Mouse (Mus musculus): ENCODE results near the gene Rhobtb1. TPM values are rescaled to one million over a fixed set of nuclear protein-coding genes. Genes with fewer than 3 reads are reported as not detected.

The Rhobtb1 gene
- total and polyA plus RNA-seq, 2 experiments from 2014 or later: 29.9 to 38.4 TPM

GRCm38 (mm10) chr10:69163216-69163615 is 12.0 kb downstream of the Rhobtb1 start:
- Histone ChIP-seq H3K4me2 (ENCODE audit: low read depth, low read length) (no peak overlapping the region), H3K27ac (ENCODE audit: low read depth) (no peak overlapping the region), H3K4me1 (ENCODE audit: control insufficient read depth, insufficient read depth) (peaks cover 6% of the 10 kb centered on the region), H3K9me3 (replicated peaks; ENCODE audit: control insufficient read depth, low read length) (0 out of 2 replicates have a peak, but pooled peaks cover 3% of the 10 kb centered on the region), H3K4me3 (ENCODE audit: low read depth, low read length) (no peak overlapping the region), H3K27me3 (ENCODE audit: control insufficient read depth, insufficient read depth, low read length) (no peaks in the 10 kb centered on the region), H3K9ac (replicated peaks; ENCODE audit: low read depth, low read length) (no peak overlapping the region), H3K36me3 (replicated peaks; ENCODE audit: control insufficient read depth, insufficient read depth, low read length) (no peaks in the 10 kb centered on the region)
- ATAC-seq (ENCODE audit: insufficient read depth, low read depth) (no peak), DNase-seq (ENCODE audit: low spot score) (no peak)
- 83% methylated on average over 5 of the region's 5 CpGs for WGBS
- no peak for TF ChIP-seq CTCF (IDR thresholded peaks at IDR 0.05; ENCODE audit: low read depth)
- no peak for TF ChIP-seq EP300 (IDR thresholded peaks at IDR 0.05; ENCODE audit: low read depth)

- Histone ChIP-seq H3K36me3 (replicated peaks; ENCODE audit: control insufficient read depth, insufficient read depth, low read length) (no peaks in the 10 kb centered on the region), H3K9ac (replicated peaks; ENCODE audit: low read depth, low read length) (no peak overlapping the region), H3K4me3 (ENCODE audit: low read depth, low read length) (no peak overlapping the region), H3K27me3 (ENCODE audit: control insufficient read depth, insufficient read depth, low read length) (no peaks in the 10 kb centered on the region), H3K4me2 (ENCODE audit: low read depth, low read length) (no peak overlapping the region), H3K9me3 (replicated peaks; ENCODE audit: control insufficient read depth, low read length) (0 out of 2 replicates have a peak, but pooled peaks cover 3% of the 10 kb centered on the region), H3K4me1 (ENCODE audit: control insufficient read depth, insufficient read depth) (peaks cover 7% of the 10 kb centered on the region), H3K27ac (ENCODE audit: low read depth) (no peak overlapping the region)
- no peak for ATAC-seq (ENCODE audit: insufficient read depth, low read depth)
- 63% methylated on average over 7 of the region's 7 CpGs for WGBS
- TF ChIP-seq EP300 (IDR thresholded peaks at IDR 0.05; ENCODE audit: low read depth) (no peak), CTCF (IDR thresholded peaks at IDR 0.05; ENCODE audit: low read depth) (peak; percentile 61)
- peak; percentile 22 for DNase-seq (ENCODE audit: low spot score)
These were observed 13.9 kb downstream of the Rhobtb1 start for GRCm38 (mm10) chr10:69165125-69165524.

- 90% methylated on average over 3 of the region's 3 CpGs for WGBS
- TF ChIP-seq CTCF (IDR thresholded peaks at IDR 0.05; ENCODE audit: low read depth) (no peak), EP300 (IDR thresholded peaks at IDR 0.05; ENCODE audit: low read depth) (no peak)
- Histone ChIP-seq H3K4me1 (ENCODE audit: control insufficient read depth, insufficient read depth) (peaks cover 7% of the 10 kb centered on the region), H3K9me3 (replicated peaks; ENCODE audit: control insufficient read depth, low read length) (0 out of 2 replicates have a peak, but pooled peaks cover 3% of the 10 kb centered on the region), H3K4me3 (ENCODE audit: low read depth, low read length) (no peak overlapping the region), H3K27me3 (ENCODE audit: control insufficient read depth, insufficient read depth, low read length) (no peaks in the 10 kb centered on the region), H3K27ac (ENCODE audit: low read depth) (no peak overlapping the region), H3K36me3 (replicated peaks; ENCODE audit: control insufficient read depth, insufficient read depth, low read length) (no peaks in the 10 kb centered on the region), H3K4me2 (ENCODE audit: low read depth, low read length) (no peak overlapping the region), H3K9ac (replicated peaks; ENCODE audit: low read depth, low read length) (no peak overlapping the region)
- ATAC-seq (ENCODE audit: insufficient read depth, low read depth): no peak
- no peak for DNase-seq (ENCODE audit: low spot score)
These were observed 14.6 kb downstream of the Rhobtb1 start for GRCm38 (mm10) chr10:69165847-69166246.

- H3K4me2 ChIP-seq (ENCODE audit: low read depth, low read length): no peak overlapping the region
- H3K4me1 ChIP-seq (ENCODE audit: control insufficient read depth, insufficient read depth): peaks cover 7% of the 10 kb centered on the region
- 69% methylated on average over 12 of the region's 12 CpGs for WGBS
- no peak for ATAC-seq (ENCODE audit: insufficient read depth, low read depth)
- 0 out of 2 replicates have a peak, but pooled peaks cover 3% of the 10 kb centered on the region for H3K9me3 ChIP-seq (replicated peaks; ENCODE audit: control insufficient read depth, low read length)
- no peaks in the 10 kb centered on the region for H3K27me3 ChIP-seq (ENCODE audit: control insufficient read depth, insufficient read depth, low read length)
- DNase-seq (ENCODE audit: low spot score): no peak
- H3K27ac ChIP-seq (ENCODE audit: low read depth): no peak overlapping the region
- TF ChIP-seq CTCF (IDR thresholded peaks at IDR 0.05; ENCODE audit: low read depth): no peak
- no peak for TF ChIP-seq EP300 (IDR thresholded peaks at IDR 0.05; ENCODE audit: low read depth)
- H3K36me3 ChIP-seq (replicated peaks; ENCODE audit: control insufficient read depth, insufficient read depth, low read length): no peaks in the 10 kb centered on the region
- H3K9ac ChIP-seq (replicated peaks; ENCODE audit: low read depth, low read length): no peak overlapping the region
- no peak overlapping the region for H3K4me3 ChIP-seq (ENCODE audit: low read depth, low read length)
These were observed 15.3 kb downstream of the Rhobtb1 start for GRCm38 (mm10) chr10:69166514-69166913.

GRCm38 (mm10) chr10:69172412-69172811 is 21.2 kb downstream of the Rhobtb1 start:
- Histone ChIP-seq H3K4me1 (ENCODE audit: control insufficient read depth, insufficient read depth) (peaks cover 15% of the 10 kb centered on the region), H3K27ac (ENCODE audit: low read depth) (peak overlapping the region; percentile 70), H3K9me3 (replicated peaks; ENCODE audit: control insufficient read depth, low read length) (no peaks in the 10 kb centered on the region), H3K4me2 (ENCODE audit: low read depth, low read length) (no peak overlapping the region), H3K36me3 (replicated peaks; ENCODE audit: control insufficient read depth, insufficient read depth, low read length) (no peaks in the 10 kb centered on the region), H3K9ac (replicated peaks; ENCODE audit: low read depth, low read length) (no peak overlapping the region), H3K4me3 (ENCODE audit: low read depth, low read length) (no peak overlapping the region), H3K27me3 (ENCODE audit: control insufficient read depth, insufficient read depth, low read length) (no peaks in the 10 kb centered on the region)
- TF ChIP-seq CTCF (IDR thresholded peaks at IDR 0.05; ENCODE audit: low read depth) (no peak), EP300 (IDR thresholded peaks at IDR 0.05; ENCODE audit: low read depth) (0 out of 2 replicates have a peak, but pooled peaks have one; percentile 32)
- ATAC-seq (ENCODE audit: insufficient read depth, low read depth): peak; percentile 63
- DNase-seq (ENCODE audit: low spot score): peak; percentile 75
- 23% methylated on average over 3 of the region's 3 CpGs for WGBS

- H3K4me3 ChIP-seq (ENCODE audit: low read depth, low read length): no peak overlapping the region
- H3K36me3 ChIP-seq (replicated peaks; ENCODE audit: control insufficient read depth, insufficient read depth, low read length): no peaks in the 10 kb centered on the region
- DNase-seq (ENCODE audit: low spot score) (no peak), ATAC-seq (ENCODE audit: insufficient read depth, low read depth) (no peak)
- H3K27ac ChIP-seq (ENCODE audit: low read depth): no peak overlapping the region
- H3K9me3 ChIP-seq (replicated peaks; ENCODE audit: control insufficient read depth, low read length): no peaks in the 10 kb centered on the region
- no peak for TF ChIP-seq CTCF (IDR thresholded peaks at IDR 0.05; ENCODE audit: low read depth)
- TF ChIP-seq EP300 (IDR thresholded peaks at IDR 0.05; ENCODE audit: low read depth): no peak
- peaks cover 8% of the 10 kb centered on the region; the same call in 1 of the 2 replicates for H3K4me1 ChIP-seq (ENCODE audit: control insufficient read depth, insufficient read depth)
- no peak overlapping the region for H3K9ac ChIP-seq (replicated peaks; ENCODE audit: low read depth, low read length)
- 59% methylated on average over 3 of the region's 3 CpGs for WGBS
- no peak overlapping the region for H3K4me2 ChIP-seq (ENCODE audit: low read depth, low read length)
- H3K27me3 ChIP-seq (ENCODE audit: control insufficient read depth, insufficient read depth, low read length): no peaks in the 10 kb centered on the region
These were observed 24.9 kb downstream of the Rhobtb1 start for GRCm38 (mm10) chr10:69176116-69176515.
